Mouse (Mus musculus) kidney, embryonic 15.5 days (tissue): Measurements from ENCODE around the gene Tinagl1. TPM values are rescaled to one million over a fixed set of nuclear protein-coding genes. Genes with fewer than 3 reads are reported as not detected.

ENCODE experiments used
- ATAC-seq: fragments of 200-750 bp; cut with Nextera tagmentation; replicated peaks from 2 replicates; pipeline ENCODE4 v1.8.0; 2017; ENCODE audit warnings: moderate TSS enrichment; ENCODE audit not compliant: low FRiP score
- H3K27ac ChIP-seq: fragments of 300-500 bp; sonication (generic); 2 replicates; pipeline ENCODE4 v1.5.1; 2015; ENCODE audit warnings: mild to moderate bottlenecking, inconsistent platforms
- H3K27me3 ChIP-seq: fragments of 300-500 bp; sonication (generic); 2 replicates; pipeline ENCODE4 v1.6.1; 2015; ENCODE audit warnings: inconsistent platforms
- H3K36me3 ChIP-seq: fragments of 300-500 bp; sonication (generic); 2 replicates; pipeline ENCODE4 v1.6.1; 2015; ENCODE audit warnings: inconsistent platforms
- H3K4me1 ChIP-seq: fragments of 300-500 bp; sonication (generic); 2 replicates; pipeline ENCODE4 v1.6.1; 2015; ENCODE audit warnings: inconsistent platforms
- H3K4me2 ChIP-seq: fragments of 300-500 bp; sonication (generic); 2 replicates; pipeline ENCODE4 v1.6.1; 2015; ENCODE audit warnings: moderate library complexity, mild to moderate bottlenecking, inconsistent platforms
- H3K4me3 ChIP-seq: fragments of 300-500 bp; sonication (generic); replicated peaks from 2 replicates; pipeline ENCODE4 v1.5.1; 2015; ENCODE audit warnings: mild to moderate bottlenecking, inconsistent platforms
- H3K9ac ChIP-seq: fragments of 300-500 bp; sonication (generic); 2 replicates; pipeline ENCODE4 v1.6.1; 2015; ENCODE audit warnings: mild to moderate bottlenecking, inconsistent platforms
- H3K9me3 ChIP-seq: fragments of 300-500 bp; sonication (generic); replicated peaks from 2 replicates; pipeline ENCODE4 v1.6.1; 2016; ENCODE audit warnings: inconsistent platforms
- WGBS: fragments of 180-500 bp; shearing (Covaris S2); methylation state at CpG from one replicate; pipeline ENCODE4 v1.1.7; 2015; ENCODE audit warnings: mixed read lengths; 5-methylcytosine and 5-hydroxymethylcytosine counted together
- polyA plus RNA-seq: library from polyadenylated mRNA; unstranded; fragments of >200 nt; fragmentation: Nextera tagmentation; extraction: Ambion mirVana; gene quantifications from 2 replicates; pipeline ENCODE4 v1.2.1, GENCODE M21; 2015

Tinagl1 gene
- polyA plus RNA-seq, 1 experiment from 2014 or later, result 62.7 TPM

- no peak overlapping the region for H3K4me3 ChIP-seq
- no peak overlapping the region for H3K9ac ChIP-seq
- no peak for ATAC-seq
- H3K27me3 ChIP-seq, result peaks cover 25% of the 10 kb centered on the region
- H3K4me1 ChIP-seq, result peaks cover 33% of the 10 kb centered on the region
- whole genome bisulfite sequencing, result 55% methylated on average over 6 of the region's 6 CpGs
- peaks cover under 1% of the 10 kb centered on the region; the same call in 1 of the 2 replicates for H3K36me3 ChIP-seq
- no peaks in the 10 kb centered on the region for H3K9me3 ChIP-seq
- H3K4me2 ChIP-seq, result no peak overlapping the region
- H3K27ac ChIP-seq, result no peak overlapping the region
These were observed 41.5 kb downstream of the Tinagl1 start for GRCm38 (mm10) chr4:130133399-130133798.

- Histone ChIP-seq H3K9me3 (no peaks in the 10 kb centered on the region), H3K27me3 (peaks cover 8% of the 10 kb centered on the region), H3K4me2 (no peak overlapping the region), H3K9ac (no peak overlapping the region), H3K27ac (peak overlapping the region; percentile 67; the same call in 1 of the 2 replicates), H3K4me1 (peaks cover 29% of the 10 kb centered on the region), H3K36me3 (peaks cover 18% of the 10 kb centered on the region), H3K4me3 (no peak overlapping the region)
- 0 out of 2 replicates have a peak, but pooled peaks have one; percentile 7 for ATAC-seq
- 85% methylated on average over 7 of the region's 7 CpGs for WGBS
These were observed 43.3 kb downstream of the Tinagl1 start for GRCm38 (mm10) chr4:130131448-130132105.

GRCm38 (mm10) chr4:130130641-130131350, 44.1 kb downstream of the Tinagl1 start:
- ATAC-seq, result peak; percentile 75

DNA sequence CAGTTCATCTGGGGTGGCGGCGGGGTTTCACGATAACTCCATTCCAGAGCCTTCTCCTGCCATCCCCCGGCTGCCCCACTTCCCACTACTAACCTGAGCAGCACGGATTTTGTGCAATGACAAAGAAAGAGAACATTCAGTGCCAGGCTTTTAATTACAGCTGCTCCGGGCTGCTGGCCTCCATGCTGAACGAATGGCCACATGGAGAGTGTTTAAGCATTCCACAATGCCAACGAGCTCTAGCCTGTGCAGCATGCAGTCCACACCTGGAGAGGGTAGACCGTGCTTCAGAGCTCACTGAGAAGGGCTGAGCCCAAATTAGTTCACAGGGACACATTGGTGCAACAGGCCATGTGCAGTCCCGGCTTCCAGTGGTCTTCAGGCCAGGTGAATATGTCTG, 44.8 kb downstream of the Tinagl1 start:
- no peaks in the 10 kb centered on the region for H3K9me3 ChIP-seq
- H3K4me2 ChIP-seq, result no peak overlapping the region
- no peak overlapping the region for H3K9ac ChIP-seq
- peaks cover 28% of the 10 kb centered on the region for H3K4me1 ChIP-seq
- H3K4me3 ChIP-seq, result no peak overlapping the region
- H3K27me3 ChIP-seq, result no peaks in the 10 kb centered on the region
- WGBS, result 73% methylated on average over 10 of the region's 10 CpGs
- ATAC-seq, result no peak
- H3K27ac ChIP-seq, result peak overlapping the region; percentile 67; the same call in 1 of the 2 replicates
- H3K36me3 ChIP-seq, result peaks cover 33% of the 10 kb centered on the region

More at GRCm38 (mm10) chr4:130130641-130131350, 44.1 kb downstream of the Tinagl1 start:
- H3K9ac ChIP-seq, result no peak overlapping the region
- peaks cover 26% of the 10 kb centered on the region for H3K36me3 ChIP-seq
- H3K9me3 ChIP-seq, result no peaks in the 10 kb centered on the region
- no peak overlapping the region for H3K4me3 ChIP-seq
- 0 out of 2 replicates have a peak, but pooled peaks cover under 1% of the 10 kb centered on the region for H3K27me3 ChIP-seq
- WGBS, result 48% methylated on average over 13 of the region's 13 CpGs
- peaks cover 29% of the 10 kb centered on the region for H3K4me1 ChIP-seq
- no peak overlapping the region for H3K4me2 ChIP-seq
- peak overlapping the region; percentile 67 for H3K27ac ChIP-seq

DNA sequence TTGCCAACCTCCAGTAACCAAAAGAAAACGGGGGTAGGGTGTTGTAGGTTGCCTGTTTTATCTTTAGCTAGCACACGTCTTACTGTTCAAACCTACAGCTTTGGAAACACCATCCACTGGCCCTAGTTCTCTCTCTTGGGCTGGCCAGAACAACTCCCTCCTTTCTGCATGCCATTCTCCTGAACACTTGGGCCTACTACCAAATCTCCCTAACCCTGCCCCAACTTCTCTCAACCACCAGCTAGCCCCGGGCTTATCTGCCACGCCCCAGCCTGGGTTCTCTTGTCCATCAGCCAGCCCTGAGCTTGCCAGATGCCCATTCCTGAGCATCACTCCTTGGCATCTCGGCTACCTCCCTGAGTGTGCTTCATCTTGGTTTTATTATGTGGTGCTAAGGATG, 46.0 kb downstream of the Tinagl1 start:
- 87% methylated on average over 5 of the region's 5 CpGs for WGBS
- no peak overlapping the region for H3K27ac ChIP-seq
- H3K4me3 ChIP-seq, result no peak overlapping the region
- H3K4me1 ChIP-seq, result peaks cover 22% of the 10 kb centered on the region
- peaks cover 45% of the 10 kb centered on the region for H3K36me3 ChIP-seq
- H3K27me3 ChIP-seq, result no peaks in the 10 kb centered on the region
- H3K9me3 ChIP-seq, result no peaks in the 10 kb centered on the region
- no peak overlapping the region for H3K9ac ChIP-seq
- no peak for ATAC-seq
- no peak overlapping the region for H3K4me2 ChIP-seq

GRCm38 (mm10) chr4:130125935-130126334, 49.0 kb downstream of the Tinagl1 start:
- no peak overlapping the region for H3K27ac ChIP-seq
- no peak overlapping the region for H3K9ac ChIP-seq
- ATAC-seq, result no peak
- 77% methylated on average over 5 of the region's 5 CpGs for WGBS
- H3K9me3 ChIP-seq, result no peaks in the 10 kb centered on the region
- H3K4me1 ChIP-seq, result peaks cover 19% of the 10 kb centered on the region
- no peak overlapping the region for H3K4me3 ChIP-seq
- H3K4me2 ChIP-seq, result no peak overlapping the region
- peaks cover 74% of the 10 kb centered on the region for H3K36me3 ChIP-seq
- H3K27me3 ChIP-seq, result no peaks in the 10 kb centered on the region

- Histone ChIP-seq H3K4me2 (no peak overlapping the region), H3K36me3 (peaks cover 74% of the 10 kb centered on the region), H3K9me3 (no peaks in the 10 kb centered on the region), H3K9ac (no peak overlapping the region), H3K27ac (no peak overlapping the region), H3K27me3 (no peaks in the 10 kb centered on the region), H3K4me1 (peaks cover 12% of the 10 kb centered on the region), H3K4me3 (no peak overlapping the region)
- no peak for ATAC-seq
- 87% methylated on average over 6 of the region's 6 CpGs for WGBS
These were observed 49.8 kb downstream of the Tinagl1 start for GRCm38 (mm10) chr4:130125164-130125563.

DNA sequence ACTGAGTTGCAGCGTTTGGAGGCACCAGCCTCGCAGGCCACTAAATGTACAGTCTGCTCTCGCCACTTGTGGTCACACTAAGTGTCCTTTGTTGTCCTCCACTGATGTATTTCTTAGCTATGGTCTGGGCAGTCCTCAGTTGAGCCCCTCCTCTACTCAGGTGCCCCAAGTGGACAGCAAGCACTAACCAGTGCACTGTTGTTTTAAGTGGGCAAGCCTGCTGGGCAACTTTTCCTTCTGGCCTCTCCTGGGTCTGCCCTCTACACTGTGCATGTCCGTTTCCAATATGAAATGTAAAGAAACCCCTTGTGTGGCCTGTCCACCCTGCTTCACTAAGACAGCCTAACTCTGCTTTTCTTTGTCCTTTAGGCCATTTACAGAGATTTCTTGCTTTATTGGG, 50.8 kb downstream of the Tinagl1 start:
- no peak for ATAC-seq
- Histone ChIP-seq H3K4me1 (0 out of 2 replicates have a peak, but pooled peaks cover 8% of the 10 kb centered on the region), H3K4me3 (no peak overlapping the region), H3K9ac (no peak overlapping the region), H3K9me3 (no peaks in the 10 kb centered on the region), H3K27me3 (no peaks in the 10 kb centered on the region), H3K36me3 (peaks cover 74% of the 10 kb centered on the region), H3K4me2 (no peak overlapping the region), H3K27ac (no peak overlapping the region)
- WGBS, result 84% methylated on average over 4 of the region's 4 CpGs

- no peak overlapping the region for H3K4me2 ChIP-seq
- no peak overlapping the region for H3K27ac ChIP-seq
- ATAC-seq, result no peak
- H3K4me1 ChIP-seq, result 0 out of 2 replicates have a peak, but pooled peaks cover 8% of the 10 kb centered on the region
- H3K27me3 ChIP-seq, result no peaks in the 10 kb centered on the region
- H3K36me3 ChIP-seq, result peaks cover 71% of the 10 kb centered on the region
- no peak overlapping the region for H3K9ac ChIP-seq
- H3K9me3 ChIP-seq, result no peaks in the 10 kb centered on the region
- 82% methylated on average over 5 of the region's 5 CpGs for WGBS
- no peak overlapping the region for H3K4me3 ChIP-seq
These were observed 51.9 kb downstream of the Tinagl1 start for GRCm38 (mm10) chr4:130123020-130123419.

GRCm38 (mm10) chr4:130121560-130121959, 53.4 kb downstream of the Tinagl1 start:
- H3K4me1 ChIP-seq, result 0 out of 2 replicates have a peak, but pooled peaks cover 8% of the 10 kb centered on the region
- no peak overlapping the region for H3K9ac ChIP-seq
- H3K4me3 ChIP-seq, result no peak overlapping the region
- no peaks in the 10 kb centered on the region for H3K27me3 ChIP-seq
- 65% methylated on average over 8 of the region's 8 CpGs for WGBS
- no peak overlapping the region for H3K4me2 ChIP-seq
- ATAC-seq, result no peak
- H3K9me3 ChIP-seq, result no peaks in the 10 kb centered on the region
- H3K36me3 ChIP-seq, result peaks cover 63% of the 10 kb centered on the region
- no peak overlapping the region for H3K27ac ChIP-seq

GRCm38 (mm10) chr4:130120752-130121151, 54.2 kb downstream of the Tinagl1 start:
- Histone ChIP-seq H3K27me3 (no peaks in the 10 kb centered on the region), H3K4me2 (no peak overlapping the region), H3K9me3 (no peaks in the 10 kb centered on the region), H3K4me1 (0 out of 2 replicates have a peak, but pooled peaks cover 8% of the 10 kb centered on the region), H3K4me3 (no peak overlapping the region), H3K27ac (no peak overlapping the region), H3K9ac (no peak overlapping the region), H3K36me3 (peaks cover 63% of the 10 kb centered on the region)
- no peak for ATAC-seq
- 88% methylated on average over 4 of the region's 4 CpGs for WGBS
